Mouse (Mus musculus) left cerebral cortex, postnatal 4 days (tissue): ENCODE data around the gene Taf9b. TPM values are rescaled to one million over a fixed set of nuclear protein-coding genes. Genes with fewer than 3 reads are reported as not detected.
"Not testable (repeated sequence)": the region's sequence is repeated elsewhere in the genome, so short reads cannot be mapped to it uniquely, and the experiment has no call there.

Experiments
- DNase-seq: peaks from one replicate; pipeline ENCODE4 v3.0.0-alpha.2; 2022
- intact Hi-C: fragments of 180-260 bp; cut with DNase I; formaldehyde crosslinking; loops from one replicate; pipeline ENCODE4 v1.15.1; 2025
- total RNA-seq, 2 experiments: library from RNA; stranded (reverse); gene quantifications; 2 replicates each; pipeline ENCODE4 v1.2.3; 2021

The Taf9b gene
- total RNA-seq: 10 to 100 TPM; 19.0 to 19.6 TPM

DNA sequence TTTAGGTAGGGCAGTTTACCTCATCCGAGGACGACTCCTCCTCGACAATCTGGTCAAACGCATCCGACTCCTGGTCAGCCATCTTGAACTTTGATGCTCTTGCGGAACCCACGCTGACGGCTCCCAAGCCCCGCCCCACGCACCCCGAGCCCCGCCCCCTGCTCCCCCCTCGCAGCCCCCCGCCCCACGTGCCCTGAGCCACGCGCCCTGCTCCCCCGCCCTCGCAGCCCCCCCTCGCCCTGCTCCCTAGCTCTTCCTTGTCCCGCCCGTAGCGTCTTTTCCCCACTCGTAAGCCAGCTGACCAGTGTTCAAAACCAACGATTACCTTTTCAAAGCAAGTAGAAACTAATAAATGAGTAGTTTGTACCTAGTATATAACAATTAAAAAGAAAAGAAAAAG, at the start of gene Taf9b:
Gene Taf9b, minus strand, starts transcription at position 101 of the 400 bp plus-strand sequence.
- intact Hi-C loops: no loop called here

DNA sequence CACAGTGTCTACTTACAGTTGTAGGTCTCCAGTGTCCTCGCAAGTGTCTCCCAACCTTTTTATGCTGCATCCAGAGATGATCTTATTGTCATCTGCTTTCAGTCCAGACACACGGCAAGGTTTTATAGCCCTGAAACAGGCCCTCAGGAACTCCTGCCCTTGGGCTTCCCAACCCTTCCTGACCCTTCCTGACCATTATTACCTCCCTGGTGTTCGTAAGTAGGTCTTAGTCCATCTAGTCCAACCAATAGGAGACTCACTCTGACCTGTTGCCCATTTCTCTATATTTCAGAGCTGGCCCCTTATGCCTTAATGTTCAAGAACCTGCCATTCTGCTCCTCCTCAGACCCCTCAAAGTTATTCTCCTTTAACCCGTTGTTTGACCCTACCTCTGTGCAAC, 34.3 kb upstream of the Taf9b start, which contains the start of gene Fnd3c2:
Gene Fnd3c2, minus strand, starts transcription at position 101 of the 400 bp plus-strand sequence.
- no peak for DNase-seq
- intact Hi-C loops: no loop called here

More for the DNA sequence above, at the start of gene Taf9b:
- DNase-seq: no peak

DNA sequence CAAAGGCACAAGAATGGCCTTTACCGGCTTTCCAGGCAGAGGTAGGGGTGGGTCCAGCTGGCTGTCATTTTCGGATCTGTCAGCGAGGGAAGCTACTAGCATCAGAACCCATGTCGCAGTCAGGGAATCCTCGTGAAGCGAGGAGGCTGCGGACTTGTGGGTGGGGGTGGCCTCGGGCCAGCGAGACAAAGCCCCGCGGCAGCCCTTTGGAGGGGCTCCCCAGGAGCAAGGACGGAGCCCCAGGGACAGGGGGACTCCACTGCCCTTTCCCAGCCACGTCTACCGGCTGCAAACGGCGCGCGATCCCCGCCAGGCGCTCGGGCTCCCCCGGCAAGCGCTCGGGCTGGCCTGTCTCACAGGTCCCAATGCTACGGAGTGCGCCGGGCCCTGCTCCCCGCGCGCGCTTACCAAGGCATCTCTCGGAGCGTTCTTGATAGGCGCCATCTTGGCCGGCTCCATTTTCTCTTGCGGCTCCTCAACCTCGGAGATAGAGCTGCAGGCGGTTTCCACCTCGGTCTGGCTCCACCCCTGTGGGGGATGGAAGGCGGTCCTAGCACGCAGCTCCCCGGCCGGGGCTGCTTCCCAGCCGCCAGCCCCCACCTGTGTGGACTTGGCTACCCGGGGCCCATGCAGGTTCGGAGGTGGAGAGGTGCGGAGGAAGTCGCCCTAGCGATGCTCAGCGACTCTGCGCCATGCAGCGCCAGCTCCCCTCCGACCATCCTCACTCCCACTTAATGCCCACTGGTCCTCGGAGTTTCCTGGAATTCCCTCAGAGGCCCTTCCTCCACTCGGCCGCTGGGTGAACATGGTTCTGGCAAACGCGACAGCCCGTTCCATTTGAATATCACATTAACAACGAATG, 1.6 kb downstream of the Taf9b start:
- DNase-seq: peak; percentile 69
- intact Hi-C loops: no loop called here

DNA sequence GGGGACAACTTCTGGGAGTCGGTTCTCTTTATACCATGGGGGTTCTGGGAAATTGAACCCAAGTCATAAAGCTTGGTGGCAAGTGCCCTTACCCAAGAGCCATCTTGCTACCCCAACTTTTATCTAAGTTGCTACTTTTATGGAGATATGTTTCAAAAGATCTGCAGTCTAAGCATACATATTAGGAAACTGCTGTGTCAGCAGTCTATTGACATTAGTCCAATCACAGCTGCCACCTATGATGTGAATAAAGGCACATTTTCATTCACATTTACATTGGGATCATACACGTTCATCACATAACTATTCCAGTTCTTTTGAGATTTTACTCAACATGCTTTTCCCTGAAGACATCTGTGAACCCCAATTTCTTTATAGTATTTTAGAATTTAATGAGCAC, 11.9 kb downstream of the Taf9b start:
- intact Hi-C loops: no loop called here
- no peak for DNase-seq

DNA sequence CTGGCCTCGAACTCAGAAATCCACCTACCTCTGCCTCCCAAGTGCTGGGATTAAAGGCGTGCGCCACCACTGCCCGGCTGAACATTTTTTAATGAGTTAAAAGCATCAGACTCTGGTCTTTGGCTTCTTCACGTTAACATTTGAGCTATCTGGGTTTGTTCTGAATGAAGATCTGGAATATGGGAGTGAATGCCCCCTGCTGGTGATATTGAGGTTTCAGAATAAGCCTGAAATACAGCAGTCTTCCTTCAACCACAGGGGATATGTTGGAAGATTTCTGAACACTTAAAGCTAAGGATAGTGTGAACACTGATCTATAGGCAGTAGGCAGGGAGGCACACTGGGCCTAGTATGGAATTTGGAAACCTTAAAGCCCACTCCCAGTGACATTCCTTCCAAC, 22.1 kb downstream of the Taf9b start:
- no peak for DNase-seq
- intact Hi-C loops: loop anchor here (10.0 kb wide), 1 partner anchor 186 kb away; no protein-coding TSS in a partner anchor

DNA sequence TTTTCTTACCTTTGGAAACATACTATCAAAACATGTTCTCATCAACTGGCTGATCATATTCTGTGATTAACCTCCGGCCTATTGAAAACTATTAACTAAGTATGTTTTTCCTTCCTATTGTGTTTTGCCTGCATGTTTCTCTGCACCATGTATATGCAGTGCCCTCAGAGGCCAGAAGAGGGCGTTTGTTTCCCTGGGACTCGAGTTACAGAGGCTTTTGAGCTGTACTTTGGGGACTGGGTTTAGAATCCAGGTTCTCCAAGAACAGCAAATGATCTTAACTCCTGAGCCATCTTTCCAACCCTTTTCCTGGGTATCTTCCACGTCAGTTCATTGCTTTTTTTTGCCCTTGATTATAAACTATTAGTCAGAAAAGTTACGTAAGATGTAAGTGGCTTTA, 23.6 kb downstream of the Taf9b start:
- no peak for DNase-seq
- intact Hi-C loops: loop anchor here (10.0 kb wide), 1 partner anchor 187 kb away; no protein-coding TSS in a partner anchor

DNA sequence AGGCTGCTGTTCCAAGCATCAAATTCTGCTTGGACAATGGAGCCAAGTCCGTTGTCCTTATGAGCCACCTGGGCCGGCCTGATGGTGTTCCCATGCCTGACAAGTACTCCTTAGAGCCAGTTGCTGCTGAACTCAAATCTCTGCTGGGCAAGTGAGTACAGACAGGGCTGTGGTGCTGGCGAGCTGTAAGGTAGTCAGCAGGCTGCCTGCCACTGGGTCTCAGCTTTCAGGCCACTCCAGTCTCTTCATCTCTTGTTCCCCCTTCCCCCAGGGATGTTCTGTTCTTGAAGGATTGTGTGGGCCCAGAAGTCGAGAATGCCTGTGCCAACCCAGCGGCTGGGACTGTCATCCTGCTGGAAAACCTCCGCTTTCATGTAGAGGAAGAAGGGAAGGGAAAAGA, 26.6 kb downstream of the Taf9b start:
- not testable (repeated sequence) for DNase-seq
- intact Hi-C loops: loop anchor here (10.0 kb wide), 1 partner anchor 190 kb away; no protein-coding TSS in a partner anchor

DNA sequence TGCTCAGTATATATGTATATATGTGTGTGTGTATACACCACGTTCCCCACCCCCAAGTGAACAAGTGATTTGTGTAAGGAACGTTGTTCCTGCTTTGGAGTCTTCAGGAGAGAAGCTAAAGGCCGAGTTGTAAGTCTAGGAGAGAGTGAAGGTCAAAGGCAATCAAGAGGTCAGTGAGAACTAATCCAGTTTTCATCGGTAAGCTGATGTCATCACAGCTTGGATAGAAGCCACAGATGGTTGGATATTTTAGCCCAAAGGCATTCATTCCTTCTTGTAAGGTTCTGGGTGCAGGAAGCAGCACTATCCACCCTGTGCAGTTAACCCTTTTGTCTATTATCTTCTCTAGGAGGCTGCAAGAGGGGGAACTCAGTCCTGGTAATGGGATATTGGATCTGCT, 30.9 kb downstream of the Taf9b start:
- intact Hi-C loops: loop anchor here (10.0 kb wide), 1 partner anchor 195 kb away; no protein-coding TSS in a partner anchor
- DNase-seq: no peak

DNA sequence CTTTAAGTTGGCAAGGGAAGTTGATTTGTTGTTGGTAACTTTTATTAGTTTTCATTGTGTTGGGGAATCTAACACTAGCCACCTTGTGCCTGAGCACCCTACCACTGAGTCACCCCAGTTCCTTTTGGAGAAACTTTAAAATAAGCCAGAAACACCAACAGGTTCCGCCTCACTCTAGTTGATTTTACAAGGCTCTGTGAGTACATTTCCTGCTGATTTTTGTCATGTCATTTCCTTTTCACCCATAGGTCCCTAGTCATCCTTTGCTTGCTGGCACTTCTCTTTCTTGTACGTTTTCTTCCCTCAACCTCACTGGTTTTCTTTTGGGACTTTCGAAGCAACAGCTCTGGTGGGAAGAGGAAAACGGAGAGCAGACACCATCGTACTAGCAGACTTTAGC, 31.6 kb downstream of the Taf9b start:
- intact Hi-C loops: no loop called here
- no peak for DNase-seq

DNA sequence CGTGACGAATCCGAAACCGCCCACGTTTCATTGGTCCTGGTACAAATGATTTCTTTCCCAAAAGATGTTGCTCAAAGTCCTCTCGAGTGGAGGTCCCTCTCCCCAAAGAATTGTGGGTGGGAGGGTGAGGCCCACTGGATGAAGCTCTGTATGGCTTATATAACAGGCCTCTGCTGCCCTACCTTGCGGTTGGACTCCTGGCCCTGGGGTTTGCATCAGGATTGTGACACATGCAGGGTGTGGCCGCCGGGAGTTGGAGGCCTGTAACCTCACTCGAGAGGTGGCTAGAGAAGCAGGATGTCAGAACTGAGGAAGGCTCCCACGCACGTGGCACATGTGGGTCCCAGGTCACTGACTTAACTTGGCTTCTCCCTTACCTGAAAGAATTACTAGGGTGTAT, 33.2 kb downstream of the Taf9b start:
- intact Hi-C loops: no loop called here
- DNase-seq: no peak

DNA sequence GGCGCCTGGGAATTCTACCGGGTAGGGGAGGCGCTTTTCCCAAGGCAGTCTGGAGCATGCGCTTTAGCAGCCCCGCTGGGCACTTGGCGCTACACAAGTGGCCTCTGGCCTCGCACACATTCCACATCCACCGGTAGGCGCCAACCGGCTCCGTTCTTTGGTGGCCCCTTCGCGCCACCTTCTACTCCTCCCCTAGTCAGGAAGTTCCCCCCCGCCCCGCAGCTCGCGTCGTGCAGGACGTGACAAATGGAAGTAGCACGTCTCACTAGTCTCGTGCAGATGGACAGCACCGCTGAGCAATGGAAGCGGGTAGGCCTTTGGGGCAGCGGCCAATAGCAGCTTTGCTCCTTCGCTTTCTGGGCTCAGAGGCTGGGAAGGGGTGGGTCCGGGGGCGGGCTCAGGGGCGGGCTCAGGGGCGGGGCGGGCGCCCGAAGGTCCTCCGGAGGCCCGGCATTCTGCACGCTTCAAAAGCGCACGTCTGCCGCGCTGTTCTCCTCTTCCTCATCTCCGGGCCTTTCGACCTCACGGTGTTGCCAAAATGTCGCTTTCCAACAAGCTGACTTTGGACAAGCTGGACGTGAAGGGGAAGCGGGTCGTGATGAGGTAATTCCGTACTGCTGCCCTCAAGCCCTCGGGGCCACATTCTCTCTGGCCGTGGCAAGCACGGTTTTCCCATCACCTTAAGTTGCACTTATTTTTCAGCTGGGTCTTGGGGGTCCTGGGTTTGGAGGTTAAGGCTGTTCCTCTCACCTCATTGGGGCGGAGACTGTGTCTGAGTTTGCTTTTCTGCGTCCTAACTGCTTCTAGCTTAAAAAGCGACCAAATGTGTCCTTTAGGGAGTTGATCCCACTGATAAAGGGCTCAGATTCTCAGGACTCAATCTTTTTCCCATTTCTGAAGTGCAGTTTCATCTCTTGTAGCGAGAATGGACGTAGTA, 34.0 kb downstream of the Taf9b start, which contains the start of gene Pgk1:
Gene Pgk1, plus strand, starts transcription at position 388 of the 937 bp plus-strand sequence.
- peak; percentile 95 for DNase-seq
- intact Hi-C loops: no loop called here

DNA sequence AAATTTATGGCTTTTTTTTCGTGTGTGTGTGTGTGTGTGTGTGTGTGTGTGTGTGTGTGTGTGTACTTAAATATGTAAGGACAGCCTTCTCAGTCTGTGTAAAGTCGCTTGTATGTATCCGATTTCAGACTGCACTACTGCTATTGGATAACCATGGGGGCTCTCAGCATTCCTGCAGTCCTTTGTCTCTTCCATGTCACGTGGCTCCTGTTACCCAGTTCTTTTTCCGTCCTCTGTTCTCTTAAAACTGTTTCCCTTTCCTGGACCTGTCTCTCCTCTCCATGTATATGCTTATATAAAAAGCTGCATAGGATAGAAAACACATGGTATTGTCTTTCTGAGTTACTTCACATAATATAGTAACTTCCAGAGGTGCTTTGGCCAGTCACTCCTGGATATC, 35.3 kb downstream of the Taf9b start:
- DNase-seq: no peak
- intact Hi-C loops: no loop called here

DNA sequence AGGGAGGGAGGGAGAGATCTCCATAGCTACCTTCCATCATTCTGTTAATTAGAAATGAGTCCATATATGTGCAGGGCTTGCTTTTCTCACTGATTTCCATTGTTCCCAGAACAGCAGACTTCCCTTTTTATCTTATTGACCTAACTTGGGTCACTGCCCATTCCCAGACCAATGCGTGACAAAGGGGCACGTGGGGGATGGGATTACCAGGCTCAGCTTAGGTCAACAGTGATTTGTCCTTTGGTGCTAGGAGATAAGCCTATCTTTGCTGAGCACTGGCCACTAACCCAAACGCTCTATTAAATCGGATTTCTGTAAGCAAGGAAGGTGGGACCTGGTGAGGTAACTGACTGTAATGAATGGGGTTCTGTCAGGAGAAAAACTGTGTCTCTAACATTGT, 36.7 kb downstream of the Taf9b start:
- DNase-seq: no peak
- intact Hi-C loops: no loop called here

DNA sequence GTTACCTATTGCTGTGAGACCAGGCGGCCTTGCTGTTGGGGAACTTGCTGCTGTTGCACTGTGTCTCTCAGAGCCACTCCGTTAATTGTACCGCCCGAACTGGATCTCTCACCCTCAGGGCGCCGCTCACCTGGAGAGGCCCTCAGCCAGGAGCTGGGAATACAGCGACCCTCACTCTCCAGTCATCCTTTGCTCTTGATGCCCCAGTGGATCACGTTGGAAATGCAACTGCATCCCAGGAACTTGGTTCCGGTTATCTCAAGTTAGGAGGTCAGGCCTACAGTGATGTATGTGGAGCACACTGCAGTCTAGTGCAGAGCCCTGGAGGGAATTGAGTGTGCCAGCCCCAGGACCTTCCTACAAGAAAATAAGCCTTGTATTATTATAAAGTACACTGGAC, 44.6 kb downstream of the Taf9b start:
- intact Hi-C loops: no loop called here
- no peak for DNase-seq

DNA sequence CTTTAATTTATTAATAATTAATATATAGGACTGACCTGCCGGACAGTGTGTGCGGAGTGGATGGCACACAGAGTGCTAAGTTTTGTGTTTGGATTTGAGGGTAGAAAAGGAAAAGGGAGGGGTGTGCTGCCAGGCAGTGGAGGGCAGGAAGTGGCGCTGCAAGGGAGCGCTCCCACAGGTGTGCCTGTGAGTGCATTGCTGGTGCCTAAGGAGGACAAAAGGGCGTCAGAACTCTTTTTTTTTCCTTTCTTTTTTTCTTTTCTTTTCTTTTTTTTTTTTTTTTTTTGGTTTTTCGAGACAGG, 49.2 kb downstream of the Taf9b start:
- intact Hi-C loops: loop anchor here (2.0 kb wide), 1 partner anchor 147 kb away; no protein-coding TSS in a partner anchor
- no peak for DNase-seq

DNA sequence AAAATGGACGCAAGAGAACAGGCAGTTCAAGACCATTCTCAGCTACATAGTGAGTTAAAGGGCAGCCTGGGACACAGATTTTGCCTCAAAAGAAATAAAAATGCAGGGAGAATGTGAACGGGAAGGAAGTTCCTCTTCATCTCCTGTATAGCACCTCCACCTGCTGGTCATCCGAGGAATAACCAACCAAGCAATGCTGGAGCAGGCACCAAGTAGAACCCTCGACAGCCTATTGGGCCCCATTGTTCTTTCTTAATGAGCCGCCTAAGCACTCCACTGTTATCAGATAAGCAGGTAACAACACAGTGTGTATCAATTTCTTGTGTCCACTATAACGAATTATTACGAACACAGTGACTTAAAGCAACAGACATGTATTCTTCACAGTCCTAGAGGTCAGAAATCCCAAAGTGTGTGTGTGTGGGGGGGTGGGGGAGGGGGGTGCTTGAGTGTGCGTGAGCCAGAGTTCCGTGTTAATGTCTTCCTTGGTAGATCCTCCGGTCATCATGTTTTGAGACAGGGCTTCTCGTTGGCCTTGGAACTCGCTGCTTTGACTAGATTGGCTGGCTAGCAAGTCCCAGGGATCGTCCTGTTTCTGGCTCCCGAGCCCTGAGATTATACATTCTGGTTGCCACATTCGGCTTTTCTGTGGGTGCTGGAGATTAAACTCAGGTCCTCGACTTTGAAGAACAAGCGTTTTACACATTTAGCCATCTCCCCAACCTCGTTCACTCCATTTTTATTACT, 49.7 kb downstream of the Taf9b start:
- DNase-seq: peak; percentile 69
- intact Hi-C loops: loop anchor here (2.0 kb wide), 1 partner anchor 146 kb away; no protein-coding TSS in a partner anchor

DNA sequence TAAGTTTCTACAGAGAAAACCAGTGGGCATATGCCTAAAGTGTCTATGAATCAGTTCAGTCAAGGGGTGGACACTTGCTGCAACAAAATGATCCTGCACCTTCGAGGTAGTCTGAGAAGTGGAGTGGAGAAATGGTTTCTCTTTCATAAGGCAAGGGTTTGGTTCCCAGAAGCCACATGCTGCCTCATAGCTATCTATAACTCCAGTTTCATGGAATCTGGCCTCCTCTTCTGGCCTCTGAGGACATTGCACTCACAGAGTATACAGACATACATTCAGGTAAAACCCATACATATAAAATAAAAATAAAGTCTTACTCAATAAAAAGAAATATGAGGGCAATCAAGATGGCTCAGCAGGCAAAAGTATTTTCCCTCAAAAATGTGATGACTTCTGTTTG, 55.9 kb downstream of the Taf9b start:
- intact Hi-C loops: no loop called here
- no peak for DNase-seq

DNA sequence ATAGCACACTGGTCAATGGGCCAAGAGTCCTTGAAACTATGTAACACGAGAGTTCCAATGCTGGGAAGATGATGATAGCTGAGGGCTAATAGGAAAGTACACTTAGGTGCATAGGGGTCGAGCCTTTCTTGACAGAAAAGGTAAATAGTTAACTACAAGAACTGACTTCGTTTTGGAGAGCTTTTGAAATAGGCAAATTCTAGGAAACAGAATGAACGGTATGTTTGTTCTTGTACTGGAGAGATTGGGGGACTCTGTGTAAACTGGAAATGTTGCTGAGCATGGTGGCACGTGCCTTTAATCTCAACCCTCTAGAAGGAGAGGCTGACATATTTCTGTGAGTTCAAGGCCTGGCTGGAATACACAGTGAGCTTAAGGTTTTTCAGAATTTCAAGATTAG, 56.4 kb downstream of the Taf9b start:
- intact Hi-C loops: no loop called here
- DNase-seq: no peak

DNA sequence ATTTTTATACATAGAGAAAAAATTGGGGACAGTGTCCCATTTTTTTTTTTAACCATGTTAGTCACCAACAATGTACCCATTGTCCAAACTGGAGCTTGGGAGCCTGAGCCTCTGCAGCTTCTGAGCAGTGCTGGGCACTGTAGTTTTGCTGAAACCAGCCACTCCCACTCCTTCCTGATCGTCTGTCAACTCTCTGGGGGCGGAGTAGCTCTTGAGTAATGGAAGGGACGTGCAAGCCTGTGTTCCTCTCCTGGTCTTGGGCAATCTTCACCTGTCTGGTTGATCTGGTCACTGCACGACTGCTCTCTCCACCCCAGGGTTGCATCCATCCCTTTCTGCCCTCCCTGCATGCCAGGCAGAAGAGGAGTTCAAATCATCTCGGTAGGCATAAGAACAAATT, 57.0 kb downstream of the Taf9b start:
- no peak for DNase-seq
- intact Hi-C loops: no loop called here
